Mouse (Mus musculus) brain, embryonic 14.5 days (tissue): ENCODE measurements around the gene Mpzl3.

Experiments
- CTCF ChIP-seq: fragments of 200-500 bp; IDR thresholded peaks from 2 replicates; pipeline ENCODE4 v1.5.1; 2012; ENCODE audit warnings: inconsistent platforms, mild to moderate bottlenecking, moderate library complexity, borderline replicate concordance; ENCODE audit not compliant: insufficient read depth, insufficient read length; ENCODE audit errors: extremely low read depth
- POLR2A ChIP-seq: fragments of 200-500 bp; IDR thresholded peaks from 2 replicates; pipeline ENCODE4 v1.6.1; 2012; ENCODE audit warnings: mild to moderate bottlenecking, inconsistent platforms, borderline replicate concordance; ENCODE audit not compliant: poor library complexity, insufficient read depth, insufficient read length, severe bottlenecking; ENCODE audit errors: extremely low read depth

- TF ChIP-seq CTCF (no peak), POLR2A (no peak)
Measured at GRCm38 (mm10) chr9:45030341-45030740, 24.6 kb upstream of the Mpzl3 start.
